Mouse (Mus musculus) mesoderm, embryonic 11.5 days (tissue): ENCODE data around the gene Eno1.

Source experiments
- DNase-seq: peaks from one replicate; pipeline ENCODE4 v3.0.0-alpha.2; 2012; ENCODE audit warnings: low read depth, low spot score

Eno1 gene

GRCm38 (mm10) chr4:150226818-150227688 is 9.5 kb upstream of the Eno1 start:
- no peak for DNase-seq

- DNase-seq: no peak
Observed at GRCm38 (mm10) chr4:150228581-150229348, 7.8 kb upstream of the Eno1 start.

GRCm38 (mm10) chr4:150229747-150230390 is 6.7 kb upstream of the Eno1 start:
- DNase-seq: no peak

GRCm38 (mm10) chr4:150230460-150231407 is 5.8 kb upstream of the Eno1 start:
- DNase-seq: no peak

- no peak for DNase-seq
Observed at GRCm38 (mm10) chr4:150231871-150232270, 4.7 kb upstream of the Eno1 start.

- DNase-seq: peak; percentile 57
Observed at GRCm38 (mm10) chr4:150234599-150235327, 1.8 kb upstream of the Eno1 start.

GRCm38 (mm10) chr4:150235585-150235984 is 936 bp upstream of the Eno1 start:
- no peak for DNase-seq

- DNase-seq: no peak
Observed at GRCm38 (mm10) chr4:150236031-150236430, 490 bp upstream of the Eno1 start.

GRCm38 (mm10) chr4:150237636-150238361 is 1.3 kb downstream of the Eno1 start:
- no peak for DNase-seq

GRCm38 (mm10) chr4:150238433-150239086 is 2.0 kb downstream of the Eno1 start:
- no peak for DNase-seq

GRCm38 (mm10) chr4:150239087-150239480 is 2.6 kb downstream of the Eno1 start:
- no peak for DNase-seq

GRCm38 (mm10) chr4:150239503-150239902 is 3.0 kb downstream of the Eno1 start:
- no peak for DNase-seq

GRCm38 (mm10) chr4:150239951-150240368 is 3.4 kb downstream of the Eno1 start:
- DNase-seq: peak; percentile 98

GRCm38 (mm10) chr4:150240381-150240886 is 3.9 kb downstream of the Eno1 start:
- DNase-seq: no peak

GRCm38 (mm10) chr4:150241708-150242107 is 5.2 kb downstream of the Eno1 start:
- no peak for DNase-seq

- DNase-seq: no peak
Observed at GRCm38 (mm10) chr4:150242745-150243144, 6.2 kb downstream of the Eno1 start.

- DNase-seq: no peak
Observed at GRCm38 (mm10) chr4:150245876-150246275, 9.4 kb downstream of the Eno1 start.

- DNase-seq: peak; percentile 75
Observed at GRCm38 (mm10) chr4:150248009-150248408, 11.5 kb downstream of the Eno1 start.

- DNase-seq: no peak
Observed at GRCm38 (mm10) chr4:150248917-150249316, 12.4 kb downstream of the Eno1 start.
